Mouse (Mus musculus) embryo, embryonic 11.5 days (tissue): ENCODE results near the gene Lexm.
A peak's percentile ranks its signal among the peaks of the same experiment; 100 is the strongest.

Experiments used
- DNase-seq: peaks from one replicate; pipeline ENCODE4 v3.0.0-alpha.2; 2012; ENCODE audit warnings: low read depth, low spot score

Lexm gene

GRCm38 (mm10) chr4:106582428-106583153, 34.5 kb downstream of the Lexm start:
- no peak for DNase-seq

GRCm38 (mm10) chr4:106581865-106582204, 35.2 kb downstream of the Lexm start:
- DNase-seq, result no peak

DNA sequence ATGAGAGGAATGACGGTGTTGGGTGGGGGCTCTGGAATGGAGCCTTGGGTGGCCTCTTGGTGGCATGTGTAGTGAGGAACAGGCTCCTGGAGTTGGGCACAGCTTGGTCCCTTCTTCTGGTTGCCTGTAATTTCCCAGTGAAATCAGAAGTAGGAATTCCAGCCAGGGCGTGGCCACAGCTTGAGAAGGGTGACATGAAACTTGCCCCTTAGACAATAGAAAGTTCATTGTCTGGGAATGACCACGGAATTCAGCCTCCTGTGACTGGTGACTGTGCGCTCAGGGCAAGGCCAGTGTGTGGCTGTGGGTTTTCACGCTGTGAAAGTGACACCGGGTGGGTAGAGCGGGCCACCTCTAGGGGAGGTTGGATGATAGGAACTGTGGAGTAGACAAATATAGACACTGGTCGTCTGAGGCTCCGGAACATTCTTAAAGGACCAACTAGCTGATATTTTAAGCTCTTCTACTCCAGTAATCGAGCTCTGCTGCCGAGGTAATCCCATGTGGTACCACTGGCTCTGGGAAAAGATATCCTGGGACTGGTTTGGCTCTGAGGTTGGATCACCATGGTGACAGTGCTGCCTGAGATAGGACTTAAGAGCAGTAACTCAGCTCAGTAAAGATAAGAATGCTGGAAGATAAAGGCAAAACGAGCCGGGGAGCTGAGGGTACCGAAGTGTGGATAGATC, 35.7 kb downstream of the Lexm start:
- DNase-seq, result no peak

DNA sequence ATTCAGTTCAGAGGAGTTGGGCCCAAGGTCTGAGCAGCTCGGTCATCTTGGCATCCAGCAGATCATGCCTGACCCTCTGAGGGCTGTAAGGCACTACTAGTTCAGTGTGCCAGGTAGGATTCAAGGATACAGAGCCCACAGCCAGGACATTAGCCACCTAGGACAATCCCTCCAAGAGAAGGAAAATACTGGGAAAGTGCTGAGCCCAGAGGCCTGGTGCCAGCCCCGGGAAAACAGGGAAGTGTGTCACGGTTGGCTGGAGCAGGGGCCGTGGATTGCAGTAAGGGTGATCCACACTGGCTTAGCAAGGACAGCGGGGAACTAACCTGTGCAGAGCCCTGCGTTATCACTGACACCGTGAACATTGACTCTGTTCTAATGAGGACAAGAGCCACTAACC, 39.5 kb downstream of the Lexm start:
- DNase-seq, result no peak

DNA sequence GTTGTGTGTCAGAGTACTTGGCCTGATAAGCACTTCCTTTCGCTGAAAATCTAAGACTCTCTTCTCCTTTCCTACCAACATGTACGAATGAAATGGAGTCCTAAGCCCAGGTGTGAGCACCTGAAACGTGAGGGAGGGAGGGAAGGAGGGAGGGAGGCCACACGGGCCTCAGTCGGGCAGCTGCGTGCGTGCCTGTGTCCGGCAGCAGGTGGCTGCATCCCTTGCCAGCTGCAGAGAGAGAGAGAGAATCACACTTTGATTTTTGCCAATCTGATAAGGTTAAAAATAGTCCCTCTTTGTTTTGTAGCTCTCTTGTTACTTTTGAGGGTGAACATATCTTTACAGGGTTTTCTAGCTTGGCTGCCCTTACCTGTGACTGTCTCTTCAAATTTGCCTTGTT, 42.0 kb downstream of the Lexm start:
- DNase-seq, result no peak

- DNase-seq, result no peak
Measured at GRCm38 (mm10) chr4:106571081-106571724, 45.8 kb downstream of the Lexm start.

DNA sequence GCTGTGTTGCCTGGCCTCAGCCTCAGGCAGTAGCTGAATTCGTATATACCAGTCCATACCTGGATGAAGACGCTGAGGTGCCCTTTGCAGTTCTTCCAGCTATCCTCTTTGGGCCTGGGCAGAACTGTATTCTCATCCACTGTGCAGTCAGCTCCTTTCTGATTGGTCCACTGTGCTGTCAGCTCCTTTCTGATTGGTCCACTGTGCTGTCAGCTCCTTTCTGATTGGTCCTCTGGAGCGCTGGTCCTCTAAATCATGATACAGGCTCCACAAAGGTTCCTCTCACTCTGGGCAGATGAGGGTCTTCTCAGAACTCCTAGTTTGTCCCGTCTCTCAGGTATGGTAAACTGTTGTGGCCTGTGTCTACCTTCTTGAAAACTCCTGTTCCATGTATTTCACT, 47.4 kb downstream of the Lexm start:
- DNase-seq, result no peak

GRCm38 (mm10) chr4:106564161-106564560, 52.9 kb downstream of the Lexm start:
- no peak for DNase-seq

DNA sequence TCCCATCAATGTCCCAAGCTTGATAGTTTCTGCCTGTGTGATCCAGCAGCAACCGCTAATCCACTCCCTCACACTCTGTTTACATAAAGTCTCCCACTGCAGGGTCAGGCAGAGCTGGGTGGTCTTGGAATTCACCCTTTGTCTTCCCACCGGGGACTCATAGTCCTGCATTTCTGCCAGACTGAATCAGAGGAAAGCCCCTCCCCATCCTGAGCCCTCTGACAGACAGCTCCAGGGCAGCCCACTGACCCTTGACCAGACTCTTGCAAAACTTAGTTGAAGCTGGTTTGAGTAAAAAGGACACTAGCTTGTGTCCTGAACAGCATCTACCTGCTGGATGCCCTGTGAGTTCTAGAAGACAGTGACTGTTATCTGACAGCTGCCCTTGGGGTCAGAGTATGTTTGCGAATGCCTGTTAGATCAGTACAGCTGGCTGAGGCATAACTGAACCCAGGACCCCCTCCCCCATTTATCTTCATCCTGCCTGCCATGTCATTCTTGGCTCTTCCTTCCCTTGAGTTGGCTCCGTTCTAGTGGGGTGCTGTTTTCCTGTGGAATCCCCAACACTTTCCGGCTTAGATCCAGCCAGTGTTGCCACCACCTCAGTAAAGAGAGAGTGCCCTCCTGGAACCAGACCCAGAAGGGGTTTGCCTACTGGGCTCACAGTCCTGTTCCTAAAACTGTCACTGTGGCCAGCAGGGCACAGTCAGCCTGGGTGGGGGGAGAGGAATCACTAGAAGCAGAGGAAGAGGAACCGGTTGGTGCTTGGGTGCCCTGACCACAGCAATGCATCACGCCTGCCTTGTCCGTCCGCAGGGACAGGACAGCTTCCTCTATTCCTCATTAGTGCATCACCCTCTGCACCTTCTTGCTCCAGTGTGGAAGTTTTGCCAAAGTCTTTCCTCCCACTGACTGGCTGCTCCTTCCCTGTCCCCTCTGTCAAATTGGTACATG, 53.9 kb downstream of the Lexm start:
- DNase-seq, result no peak

DNA sequence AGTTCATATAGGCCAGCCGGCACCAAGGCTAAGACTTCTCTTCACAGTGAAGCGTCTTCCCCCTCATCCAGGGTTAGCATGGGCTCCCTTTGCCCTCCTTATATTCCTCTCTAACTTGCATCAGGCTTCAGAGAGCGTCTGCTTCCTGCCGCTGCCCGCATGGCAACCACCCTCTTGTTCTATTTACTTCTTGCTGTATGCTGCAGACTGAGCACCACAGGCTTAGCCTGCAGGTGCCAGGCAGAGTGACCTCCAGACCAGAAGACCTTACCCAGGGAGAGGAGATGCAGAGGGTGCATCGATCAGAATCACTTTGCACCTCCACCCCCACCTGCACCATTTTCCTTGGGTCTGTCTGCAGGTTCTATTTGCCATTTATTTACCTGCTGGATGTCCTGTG, 55.0 kb downstream of the Lexm start:
- no peak for DNase-seq

- peak; percentile 88 for DNase-seq
Measured at GRCm38 (mm10) chr4:106560846-106561781, 55.9 kb downstream of the Lexm start, which contains the start of gene Dhcr24. Gene Dhcr24, plus strand, starts transcription at chr4:106561038.

GRCm38 (mm10) chr4:106560213-106560845, 56.7 kb downstream of the Lexm start:
- no peak for DNase-seq

- no peak for DNase-seq
Measured at GRCm38 (mm10) chr4:106559343-106560212, 57.5 kb downstream of the Lexm start.

- no peak for DNase-seq
Measured at GRCm38 (mm10) chr4:106557978-106558377, 59.1 kb downstream of the Lexm start.

- DNase-seq, result no peak
Measured at GRCm38 (mm10) chr4:106557262-106557661, 59.8 kb downstream of the Lexm start.

DNA sequence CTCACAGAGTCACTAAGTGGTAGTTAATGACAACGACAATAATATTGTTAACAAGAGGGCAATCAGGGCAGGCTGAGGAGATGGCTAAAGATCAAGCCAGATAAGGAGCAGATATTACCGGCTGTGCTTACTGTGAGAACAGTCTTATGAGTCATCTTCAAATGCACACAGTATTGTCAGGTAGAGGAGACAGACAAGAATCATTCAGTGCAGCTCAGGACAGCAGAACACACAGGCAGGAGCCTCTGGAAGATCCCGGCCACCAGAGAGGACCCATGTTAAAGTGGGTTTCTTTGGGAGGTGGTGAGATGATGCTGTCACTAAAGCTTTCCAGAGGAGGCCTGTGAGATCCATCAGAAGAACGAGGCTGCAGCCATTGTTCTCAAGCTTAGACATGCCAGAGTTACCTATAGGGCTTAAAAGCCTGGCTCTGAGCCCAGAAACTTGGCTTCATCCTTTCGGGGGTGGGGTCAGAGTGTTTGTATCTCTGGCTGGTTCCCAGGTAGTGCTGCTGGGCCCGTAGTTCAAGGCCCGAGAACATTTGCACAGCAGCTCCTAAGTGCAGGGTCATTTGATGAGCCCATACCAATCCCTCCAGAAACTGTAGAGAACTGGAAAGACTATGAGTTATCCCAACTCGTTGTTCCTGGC, 66.4 kb downstream of the Lexm start:
- no peak for DNase-seq

DNA sequence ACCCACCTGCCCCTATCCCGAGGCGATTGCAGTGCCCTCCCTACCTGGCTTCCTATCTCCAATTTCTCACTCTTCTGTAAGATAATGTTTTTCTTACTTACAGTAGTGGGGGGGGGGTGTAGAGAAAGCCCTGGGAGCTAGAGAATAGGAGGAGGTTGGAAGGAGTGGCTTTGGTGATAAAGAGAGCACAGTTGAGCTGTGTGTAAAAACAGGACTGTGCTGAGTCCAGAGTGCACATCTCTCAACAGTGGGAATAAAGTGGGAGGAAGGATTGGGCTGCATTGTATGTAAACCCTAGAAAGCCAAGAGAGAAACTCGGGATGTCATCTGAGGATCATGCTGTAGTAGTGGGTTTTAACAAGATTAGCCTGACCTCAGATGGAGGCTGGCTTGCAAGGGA, 68.9 kb downstream of the Lexm start:
- no peak for DNase-seq

DNA sequence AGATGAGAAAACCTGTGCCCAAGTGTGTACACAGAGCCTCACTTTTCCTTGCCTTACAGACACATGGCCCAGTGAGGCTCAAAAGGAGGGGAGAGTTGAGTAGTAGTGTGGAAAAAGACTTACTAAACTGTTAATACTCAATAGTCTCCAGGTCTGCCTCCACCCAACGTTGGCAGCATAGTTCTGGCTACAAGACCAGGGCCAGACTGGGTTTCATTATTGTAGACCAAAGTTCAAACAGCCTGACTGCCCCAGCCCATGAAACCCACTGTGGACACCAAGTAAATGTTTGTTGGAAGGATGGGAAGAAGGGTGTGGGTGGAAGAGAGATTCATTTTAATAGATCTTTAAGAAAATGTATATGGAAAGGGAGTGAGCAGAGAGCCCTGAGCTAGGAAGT, 70.1 kb downstream of the Lexm start:
- no peak for DNase-seq
